Mouse (Mus musculus) ZHBTc4 (cell line): ENCODE data around the gene Lhfp.
"Not testable (repeated sequence)": the region's sequence is repeated elsewhere in the genome, so short reads cannot be mapped to it uniquely, and the experiment has no call there.

Experiments
- DNase-seq: peaks from one replicate; pipeline ENCODE4 v3.0.0-alpha.2; 2011; ENCODE audit warnings: low read depth, low spot score

Gene Lhfp

DNA sequence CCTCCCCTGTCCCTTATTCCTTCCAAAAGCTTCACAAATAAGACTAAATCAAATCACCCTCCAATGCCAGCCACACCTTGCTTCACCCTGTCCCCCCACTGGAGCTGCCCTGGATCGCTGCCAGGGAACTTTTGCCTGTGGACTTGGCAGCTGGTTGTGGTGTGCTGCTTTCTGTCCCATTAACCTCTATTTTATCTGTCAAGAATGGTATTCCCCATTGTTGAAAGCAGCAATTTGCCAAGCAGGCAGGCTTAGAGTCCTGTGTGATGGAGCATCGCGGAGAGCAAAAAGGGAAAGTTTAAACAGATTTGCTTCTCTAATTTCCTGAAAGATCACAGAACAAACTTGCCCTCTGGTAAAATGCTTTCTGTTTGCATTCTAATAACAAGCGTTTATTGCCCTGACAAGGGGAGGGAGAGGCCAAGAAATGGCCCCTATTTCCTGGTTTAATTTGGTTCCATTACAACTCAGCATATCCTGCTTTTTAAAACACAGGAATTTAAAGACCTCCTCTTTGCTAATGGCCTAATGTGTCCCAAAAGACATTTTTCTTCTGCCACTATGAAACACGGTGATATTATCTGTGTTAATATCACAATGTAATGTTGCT, 212.0 kb downstream of the Lhfp start:
- DNase-seq, result no peak

DNA sequence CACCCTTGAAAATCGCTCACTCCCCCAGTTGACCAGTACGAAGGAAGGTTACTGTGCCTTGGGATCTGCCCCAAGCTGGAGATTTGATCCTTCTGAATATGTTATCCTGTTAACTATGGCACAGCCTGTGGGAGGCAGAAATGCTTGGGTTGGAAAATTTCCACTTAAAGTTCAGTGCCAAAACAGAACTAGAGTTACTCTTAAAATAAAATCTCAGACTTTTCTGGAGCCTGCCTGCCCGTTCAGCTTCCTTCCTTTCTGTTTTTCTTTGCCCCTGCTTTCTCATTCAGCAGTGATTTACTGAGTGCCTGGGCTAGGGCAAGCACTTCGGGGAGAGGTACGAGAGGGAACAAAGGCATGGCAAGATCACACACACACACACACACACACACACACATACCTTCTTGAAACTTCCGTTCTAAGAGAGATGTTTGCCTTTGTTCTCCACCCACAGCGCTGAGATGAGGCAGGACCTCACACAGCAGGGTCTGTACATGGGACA, 217.4 kb downstream of the Lhfp start:
- peak; percentile 14 for DNase-seq

DNA sequence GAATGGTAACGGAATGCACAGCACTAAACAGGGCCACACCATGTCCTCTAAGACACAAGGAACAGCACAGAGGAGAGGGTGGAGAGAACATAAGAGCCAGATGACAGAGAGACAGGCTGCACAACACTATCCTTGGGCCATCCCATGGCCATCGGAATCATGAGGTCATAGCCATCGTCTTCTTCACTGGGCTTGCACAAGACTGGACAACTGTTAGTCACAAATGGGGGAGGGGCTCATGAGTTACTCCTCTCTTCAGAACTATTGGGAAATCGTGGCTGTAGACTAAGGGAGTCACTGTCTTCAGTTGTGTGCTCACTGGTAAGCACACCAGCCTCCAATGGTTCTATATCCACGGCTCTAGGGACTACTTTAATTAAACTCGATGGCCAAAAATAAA, 224.8 kb downstream of the Lhfp start:
- DNase-seq, result no peak

DNA sequence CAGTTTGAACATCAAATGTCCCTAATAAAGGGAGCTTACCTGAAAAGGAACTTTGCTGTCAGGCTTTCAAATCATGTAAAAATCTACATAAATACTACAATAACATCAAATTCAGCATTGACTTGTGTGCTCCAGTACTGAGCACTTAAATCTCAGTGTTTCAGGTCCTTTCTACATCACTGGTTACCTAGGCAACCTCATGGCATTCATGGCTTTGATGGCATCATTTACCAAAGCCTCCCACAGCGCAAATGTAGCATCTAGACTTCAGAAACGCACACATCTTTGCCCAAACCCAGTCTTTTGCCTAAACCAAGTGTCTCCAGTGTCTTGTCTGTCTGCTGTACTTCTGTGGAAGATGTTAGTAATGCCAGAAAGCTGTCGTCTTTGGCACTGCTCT, 225.7 kb downstream of the Lhfp start:
- no peak for DNase-seq

DNA sequence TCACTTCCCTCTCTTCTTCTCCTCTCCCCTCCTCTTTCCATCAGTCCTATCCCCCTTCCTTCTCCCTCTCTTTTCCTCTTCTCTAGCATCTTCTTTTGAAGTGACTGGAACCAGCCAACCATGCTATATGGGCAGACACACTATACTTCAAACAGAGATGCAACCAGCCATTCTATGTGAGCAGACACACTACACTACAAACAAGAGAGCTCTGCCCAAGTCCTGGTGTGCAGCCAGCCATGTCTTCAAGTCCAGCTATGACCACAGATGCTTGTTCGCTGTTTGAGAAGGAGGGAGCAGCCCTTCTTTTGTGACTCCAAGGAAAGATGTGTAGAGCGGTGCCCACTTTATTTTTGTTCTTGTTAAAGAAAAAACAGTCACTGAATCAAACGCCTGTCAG, 231.9 kb downstream of the Lhfp start:
- DNase-seq, result no peak

DNA sequence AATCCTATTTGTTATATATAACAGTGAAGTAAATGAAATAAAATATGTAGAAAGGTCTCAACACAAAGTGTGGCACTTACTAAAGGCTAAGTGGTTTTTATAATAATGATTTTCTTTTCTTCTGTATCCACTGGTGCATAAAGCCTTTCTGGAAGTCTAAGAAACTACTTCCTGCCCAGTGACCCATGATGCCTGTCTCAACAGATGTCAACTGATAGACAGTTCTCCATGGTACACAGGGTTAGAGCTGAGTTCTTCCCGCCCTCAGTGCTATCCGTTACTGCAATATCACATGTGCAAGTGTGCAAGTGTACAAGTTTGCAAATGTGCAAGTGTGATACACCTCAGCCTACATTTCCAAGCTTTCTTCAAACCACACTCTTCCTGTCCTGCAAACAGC, 236.7 kb downstream of the Lhfp start:
- no peak for DNase-seq

DNA sequence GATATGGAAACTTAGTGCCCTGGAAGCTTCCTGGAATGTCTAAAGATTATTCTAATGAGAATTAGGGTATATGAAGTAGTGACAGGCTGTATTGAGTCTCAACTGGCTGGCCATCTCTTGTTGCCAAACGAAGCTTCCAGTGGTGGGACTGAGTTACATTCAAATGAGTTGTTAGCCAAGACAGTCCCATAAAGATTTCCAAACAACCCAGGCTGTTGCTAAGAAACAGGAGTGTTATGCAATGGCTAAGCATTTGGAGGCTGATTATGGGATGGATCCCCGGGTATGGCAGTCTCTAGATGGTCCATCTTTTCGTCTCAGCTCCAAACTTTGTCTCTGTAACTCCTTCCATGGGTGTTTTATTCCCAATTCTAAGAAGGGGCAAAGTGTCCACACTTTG, 240.7 kb downstream of the Lhfp start:
- DNase-seq, result not testable (repeated sequence)

DNA sequence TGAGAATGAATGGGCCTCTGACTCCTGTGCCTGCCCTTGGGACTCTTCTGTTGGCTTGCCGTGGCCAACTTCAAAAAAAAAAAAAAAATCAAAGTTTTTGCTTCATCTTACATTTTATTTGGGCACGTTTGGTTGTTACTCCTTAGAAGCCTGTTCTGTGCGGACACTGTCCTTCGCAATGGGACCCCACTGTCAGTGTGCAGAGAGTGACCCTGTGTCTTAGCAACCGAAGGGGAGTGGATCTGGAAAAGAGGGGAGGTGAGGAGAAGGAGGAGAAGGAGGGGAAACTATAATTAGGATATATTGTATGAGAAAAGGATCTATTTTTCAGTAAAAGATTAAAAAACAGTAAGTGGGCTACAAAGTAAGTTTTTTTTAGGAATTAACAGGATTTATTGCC, 242.7 kb downstream of the Lhfp start:
- no peak for DNase-seq

DNA sequence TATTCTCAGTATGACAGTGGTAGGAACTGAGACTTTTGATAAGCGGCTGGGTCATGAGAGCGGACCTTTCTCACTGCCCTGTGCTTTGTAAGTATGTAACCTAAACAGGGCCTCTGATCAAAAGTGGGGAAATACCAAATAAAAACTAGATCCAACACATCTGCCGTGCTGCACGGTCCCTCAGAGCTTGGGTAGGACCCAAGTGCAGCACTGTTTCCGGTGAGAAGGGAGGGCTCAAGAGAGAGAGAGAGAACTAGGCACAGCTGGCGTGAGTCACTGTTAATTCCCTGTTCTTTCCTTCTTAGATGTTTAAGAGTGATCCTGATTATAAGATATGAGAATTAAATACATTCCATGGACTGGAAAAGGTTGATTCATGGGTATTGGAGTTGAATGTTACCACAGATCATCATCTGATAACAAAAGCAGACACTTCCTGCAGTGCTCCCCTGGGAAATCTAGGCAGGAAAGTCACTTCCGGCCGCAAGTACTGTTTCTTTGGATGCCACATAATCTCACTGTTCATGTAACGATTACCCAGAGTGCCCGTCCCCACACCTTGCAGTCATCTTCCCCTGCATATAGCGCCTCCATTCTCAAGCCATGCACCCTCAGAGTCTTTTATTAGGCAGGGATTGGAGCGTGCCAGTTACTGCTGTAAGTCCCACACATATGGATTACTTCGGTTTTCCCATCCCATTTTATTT, 243.3 kb downstream of the Lhfp start:
- DNase-seq, result no peak

DNA sequence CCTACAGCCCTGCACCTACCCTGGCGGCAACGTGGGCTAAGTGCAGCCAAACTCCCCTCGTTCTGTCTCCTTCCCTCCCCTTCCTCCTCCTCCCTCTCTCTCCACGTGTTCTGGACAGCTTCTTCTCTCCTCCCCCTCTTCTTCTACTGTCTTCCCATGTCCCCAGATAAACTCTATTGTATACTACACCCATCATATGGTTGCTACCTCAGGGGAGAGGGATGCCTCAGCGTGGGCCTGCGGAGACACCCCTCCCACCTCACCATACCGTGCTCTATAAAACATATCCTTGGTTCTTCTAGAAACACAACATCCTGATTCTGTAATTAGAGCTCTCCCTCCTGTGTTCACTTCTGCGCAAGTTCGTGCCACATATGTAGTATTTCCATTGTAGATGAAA, 247.3 kb downstream of the Lhfp start:
- DNase-seq, result no peak

DNA sequence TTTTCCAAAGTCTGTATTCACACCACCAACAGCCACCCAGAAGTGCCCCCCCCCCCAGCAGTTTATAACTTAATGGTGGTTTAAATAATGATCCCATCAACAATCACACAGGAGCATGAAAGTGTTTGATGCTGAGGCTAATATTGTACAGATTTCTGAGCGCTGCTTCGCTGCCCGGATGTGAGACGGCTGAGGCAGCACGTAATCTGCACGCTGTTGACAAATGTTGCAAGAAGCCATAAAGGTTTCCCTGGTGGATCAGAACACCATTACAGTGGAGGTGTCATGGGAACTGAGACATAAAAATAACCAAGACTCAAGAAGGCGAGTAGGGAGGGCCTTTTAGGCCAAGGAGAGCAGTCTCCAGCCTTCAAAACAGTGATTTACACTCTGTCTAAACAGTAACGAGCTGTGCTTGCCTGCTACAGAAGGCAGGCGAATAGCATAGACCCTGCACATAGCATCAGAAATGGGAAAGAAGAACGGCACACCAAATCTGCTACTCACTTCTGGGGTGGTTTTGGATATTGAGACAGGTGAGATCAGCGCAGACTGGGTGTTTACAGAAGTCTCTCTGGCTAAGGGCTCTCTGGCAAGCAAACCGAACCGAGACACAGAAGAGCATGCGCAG, 248.4 kb downstream of the Lhfp start:
- DNase-seq, result no peak

DNA sequence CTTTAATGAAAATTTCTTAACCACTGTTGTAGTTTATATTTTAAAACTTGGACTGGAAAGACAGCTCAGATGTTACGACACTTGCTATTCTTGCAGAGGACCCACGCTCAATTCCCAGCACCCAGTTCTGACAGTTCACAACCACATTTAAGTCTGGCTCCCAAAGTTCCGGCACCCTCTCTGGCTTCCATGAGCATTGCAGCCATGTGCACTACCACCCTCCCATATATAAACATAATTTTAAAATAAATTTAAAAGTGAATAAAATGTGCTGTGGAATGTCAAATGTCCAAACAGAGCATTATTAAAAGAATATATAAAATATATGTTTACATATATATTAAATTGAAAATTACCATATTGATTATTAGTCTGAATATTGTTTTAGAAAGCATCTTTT, 249.9 kb downstream of the Lhfp start:
- DNase-seq, result no peak

DNA sequence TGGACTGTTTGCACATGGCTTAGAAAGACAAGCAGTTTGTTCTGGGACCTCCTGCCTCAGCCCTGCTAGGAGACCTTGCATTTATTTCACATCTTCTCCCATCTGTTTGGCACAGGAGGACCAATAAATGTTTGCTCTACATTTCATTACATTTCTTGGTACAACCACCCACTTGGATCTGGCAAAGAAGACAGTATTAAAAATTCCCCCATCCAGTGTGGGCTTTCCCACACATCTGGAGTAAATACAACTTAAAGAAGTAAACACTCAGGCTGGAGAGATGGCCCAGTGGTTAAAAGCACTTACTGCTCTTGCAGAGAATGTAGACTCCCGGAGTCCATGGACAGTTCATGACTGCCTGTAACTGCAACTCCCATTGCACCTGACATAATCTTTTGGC, 250.6 kb downstream of the Lhfp start:
- no peak for DNase-seq

DNA sequence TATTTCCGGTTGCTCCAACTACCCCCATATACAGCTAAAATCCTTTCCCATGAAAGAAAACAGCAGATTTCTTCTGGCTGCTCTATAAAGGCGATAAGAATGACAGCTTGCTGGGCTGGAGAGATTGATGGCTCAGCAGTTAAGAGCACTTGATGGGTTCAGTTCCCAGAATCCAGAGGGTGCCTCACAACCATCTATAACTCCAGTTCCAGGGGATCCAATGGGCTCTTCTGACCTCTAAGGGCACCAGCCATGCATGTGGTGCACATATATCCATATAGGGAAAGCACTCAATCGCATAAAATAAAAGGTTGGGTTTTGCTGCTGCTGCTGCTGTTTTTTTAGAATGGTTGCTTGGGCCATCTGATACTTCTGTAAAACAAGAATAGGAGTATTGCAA, 251.1 kb downstream of the Lhfp start:
- DNase-seq, result no peak

DNA sequence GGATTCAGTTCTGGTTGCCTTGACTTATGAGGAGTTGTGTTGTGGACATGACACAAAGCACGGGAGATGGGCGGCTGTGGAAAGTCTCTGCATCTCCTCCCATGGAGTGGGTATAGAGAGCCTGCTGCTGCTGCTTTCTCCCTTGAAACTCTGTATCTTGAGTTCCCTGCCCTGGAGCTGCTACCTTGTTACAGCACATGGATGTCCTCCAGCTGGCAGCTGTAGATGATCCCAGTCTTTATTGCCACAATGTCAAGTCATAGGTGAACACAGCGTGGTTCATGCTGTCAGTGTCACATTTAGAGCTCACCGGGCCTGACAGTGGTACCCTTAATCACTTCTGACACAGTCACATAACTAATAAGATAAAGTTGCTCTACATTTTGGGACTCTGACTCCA, 251.7 kb downstream of the Lhfp start:
- DNase-seq, result no peak

DNA sequence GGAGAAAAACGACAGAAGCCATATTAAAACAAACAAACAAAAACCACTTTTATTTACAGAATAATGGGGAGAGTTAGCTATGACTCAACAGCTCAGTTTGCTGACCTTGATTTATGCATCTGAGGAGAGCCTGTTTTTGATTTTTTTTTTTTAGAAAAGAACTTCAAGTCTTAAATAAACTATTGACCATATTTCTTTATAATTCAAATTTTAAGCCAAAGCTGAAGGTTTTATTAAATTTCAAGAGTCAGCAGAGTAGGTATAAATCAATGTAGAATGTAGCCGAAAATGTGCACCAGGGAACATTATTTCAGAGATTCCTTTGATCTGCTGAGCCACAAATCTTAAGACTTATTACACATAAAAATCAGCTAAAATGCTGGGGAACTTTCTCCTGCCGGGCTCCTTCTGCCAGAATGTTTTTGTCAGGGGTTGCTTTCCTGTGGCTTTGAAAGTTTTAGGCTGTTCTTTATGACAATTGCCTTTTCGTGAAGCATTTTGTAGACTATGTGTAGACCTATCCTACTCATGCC, 252.6 kb downstream of the Lhfp start:
- no peak for DNase-seq

DNA sequence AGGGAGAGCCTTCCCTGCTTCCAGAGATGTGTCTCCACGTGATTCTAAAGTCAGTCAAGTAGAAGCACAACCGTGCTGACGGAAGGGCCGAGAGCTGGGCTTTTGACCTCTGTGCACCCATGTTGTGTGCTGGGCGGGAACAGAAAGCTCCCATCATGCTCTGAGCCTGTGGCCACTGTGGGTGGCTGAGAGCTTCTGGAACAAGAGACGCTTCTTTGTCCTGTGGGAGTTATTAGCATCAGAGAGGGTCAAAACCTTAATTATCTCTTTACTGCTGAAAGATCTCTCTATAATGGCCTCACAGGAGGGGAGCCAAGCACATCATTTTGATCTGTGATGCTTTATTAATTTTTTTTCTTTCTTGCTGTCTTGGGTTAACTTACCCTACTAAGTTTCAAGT, 253.5 kb downstream of the Lhfp start:
- DNase-seq, result no peak

DNA sequence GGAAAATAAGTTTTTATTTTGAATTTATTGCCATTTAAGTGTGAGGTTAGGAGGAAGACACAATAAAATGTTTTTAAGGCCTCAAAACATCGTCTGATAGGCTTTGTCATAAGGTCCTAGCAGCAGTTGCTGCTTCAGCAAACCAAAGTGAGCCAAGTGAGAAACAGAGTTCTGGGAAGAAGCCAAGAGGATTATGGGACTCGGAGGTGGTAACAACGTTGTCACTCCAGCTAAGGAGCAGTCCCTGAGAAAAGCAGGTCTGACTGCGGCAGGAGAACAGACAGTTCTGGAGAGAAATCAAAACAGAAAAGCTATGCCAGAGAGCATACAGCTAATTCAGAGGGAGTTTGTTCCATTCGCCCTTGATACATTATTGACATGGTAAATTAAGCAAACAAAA, 260.5 kb downstream of the Lhfp start:
- no peak for DNase-seq

DNA sequence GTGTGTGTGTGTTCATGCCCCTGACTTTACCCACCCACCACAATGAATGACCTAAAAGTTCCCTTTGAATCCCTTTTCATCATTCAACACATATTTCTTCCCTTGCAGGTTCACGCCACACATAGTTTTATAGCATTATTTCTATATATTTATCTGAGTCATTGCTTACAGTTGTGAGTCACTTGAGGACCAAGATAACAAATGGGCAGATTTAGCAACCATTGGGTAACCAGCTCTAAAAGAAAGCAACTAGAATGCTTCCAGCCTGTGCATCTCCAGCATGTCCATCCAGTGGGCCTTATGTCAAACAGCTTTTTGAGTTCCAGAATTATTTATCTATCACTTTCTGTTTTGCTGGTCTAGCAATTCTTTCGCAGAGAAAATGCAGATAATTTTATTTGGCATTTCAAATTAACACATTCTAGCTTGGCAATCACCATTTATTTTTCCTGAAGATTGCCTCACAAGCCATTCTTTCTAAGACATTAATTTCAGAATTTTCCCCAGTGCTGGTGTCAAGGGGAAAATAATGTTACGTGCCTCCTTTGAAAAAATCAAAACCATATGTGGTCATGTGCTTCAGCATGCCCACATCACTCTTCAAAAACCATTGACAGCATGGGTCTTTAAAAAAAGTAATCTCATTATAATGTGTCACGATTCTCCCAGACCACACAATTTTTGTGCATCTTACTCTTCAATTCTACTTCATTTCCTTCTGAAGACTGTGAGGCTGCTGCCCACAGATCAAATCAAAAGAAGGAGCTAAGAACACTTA, 263.0 kb downstream of the Lhfp start:
- DNase-seq, result no peak

DNA sequence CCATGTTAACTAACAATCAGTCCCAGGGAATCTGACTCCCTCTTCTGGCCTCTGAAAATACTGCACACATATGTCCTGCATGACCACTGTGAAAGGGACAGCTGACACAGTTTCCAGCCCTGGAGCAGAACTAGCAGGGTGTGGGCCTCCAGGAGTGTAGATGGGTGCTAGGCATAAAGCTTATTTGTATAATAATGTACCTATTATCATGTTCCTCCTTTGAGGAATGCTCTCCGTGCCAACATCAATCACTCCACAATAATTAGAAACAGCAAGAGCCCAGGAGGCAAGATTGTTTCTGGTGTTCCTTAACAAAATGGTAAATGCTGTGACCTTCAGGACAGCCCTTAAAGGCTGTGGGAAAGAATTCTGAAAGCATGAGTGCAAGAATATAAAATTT, 264.5 kb downstream of the Lhfp start:
- DNase-seq, result peak; percentile 73

DNA sequence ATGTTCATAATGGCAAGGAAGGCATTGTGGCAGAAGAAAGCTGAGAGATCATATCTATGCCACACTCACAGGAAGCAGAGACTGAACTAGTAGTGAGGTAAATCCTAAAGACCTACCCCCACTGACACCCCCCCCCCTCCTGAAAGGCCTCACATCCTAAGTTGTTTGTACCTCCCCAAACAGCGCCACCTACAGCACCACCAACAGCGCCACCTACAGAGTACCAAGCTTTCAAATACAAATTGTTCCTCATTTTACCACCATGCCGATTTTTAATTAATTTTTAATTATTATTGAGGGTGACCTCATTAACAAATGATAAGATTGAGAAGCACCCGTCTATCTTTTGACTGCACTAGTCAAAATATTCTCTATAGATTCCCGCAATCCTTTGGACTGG, 267.3 kb downstream of the Lhfp start:
- DNase-seq, result peak; percentile 15

DNA sequence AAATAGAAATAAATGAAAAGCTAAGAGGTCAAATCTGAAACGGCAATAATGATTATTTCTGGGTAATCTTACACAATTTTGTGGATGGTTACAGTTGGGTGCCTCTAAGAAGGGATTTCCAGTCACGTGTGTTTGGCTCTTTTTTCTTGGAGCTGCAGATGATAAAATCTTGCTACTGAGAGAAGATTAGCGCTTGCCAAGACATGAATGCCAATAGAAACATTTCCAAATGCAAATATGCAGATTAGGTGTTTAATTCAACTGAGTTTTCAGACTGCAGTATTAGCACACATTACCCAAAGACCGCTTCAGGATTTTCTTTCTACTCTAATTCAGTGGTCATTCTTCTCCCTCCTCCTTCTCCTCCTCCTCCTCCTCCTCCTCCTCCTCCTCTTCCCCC, 268.8 kb downstream of the Lhfp start:
- DNase-seq, result no peak
